Mouse (Mus musculus) cerebellum, postnatal 36 days (tissue): Measurements from ENCODE around the gene Park7.

Source experiments
- DNase-seq, 2 experiments: peaks; one replicate each; pipeline ENCODE4 v3.0.0; 2021 to 2022; ENCODE audit warnings: mixed read lengths in 2 of 2

The Park7 gene

GRCm38 (mm10) chr4:150914290-150914733, at the start of gene Park7, which contains the start of gene Tnfrsf9:
Gene Park7, minus strand, starts transcription at chr4:150914437.
Gene Tnfrsf9, plus strand, starts transcription at chr4:150914562.
- peak; percentile 97 to 98 for DNase-seq

DNA sequence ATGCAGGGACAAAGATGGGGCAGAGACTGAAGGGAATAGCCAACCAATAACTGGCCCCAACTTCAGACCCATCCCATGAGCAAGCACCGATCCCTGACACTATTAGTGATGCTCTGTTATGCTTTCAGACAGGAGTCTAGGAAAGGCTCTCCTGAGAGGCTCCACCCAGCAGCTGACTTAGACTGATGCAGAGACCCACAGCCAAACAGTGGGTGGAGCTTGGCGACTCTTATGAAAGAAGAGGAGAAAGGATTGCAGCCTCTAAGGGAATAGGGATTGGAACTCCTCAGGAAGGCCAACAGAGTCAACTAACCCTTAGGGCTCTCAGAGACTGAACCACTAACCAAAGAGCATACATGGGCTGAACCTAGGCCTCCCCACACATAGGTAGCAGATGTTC, 49.5 kb upstream of the Park7 start:
- DNase-seq, result no peak

DNA sequence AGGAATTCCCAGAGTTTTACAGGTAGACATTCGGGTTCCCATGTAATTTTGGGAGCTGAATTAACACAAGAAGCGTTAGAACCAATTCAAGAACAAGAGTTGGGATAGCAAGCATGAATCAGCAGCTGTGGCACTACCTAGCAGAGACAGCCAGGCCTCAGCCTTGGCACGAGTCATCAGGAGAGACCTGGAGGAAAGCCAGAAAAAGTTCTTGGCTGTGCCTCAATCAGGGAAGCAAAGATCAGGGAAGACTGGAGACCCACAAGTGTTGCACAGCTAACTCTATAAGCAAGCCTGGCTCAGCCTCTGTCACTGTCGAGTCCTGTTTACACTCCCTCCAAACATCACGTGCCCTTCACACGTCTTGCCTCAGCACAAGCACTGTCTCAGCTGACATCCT, 48.0 kb upstream of the Park7 start:
- no peak for DNase-seq

- no peak for DNase-seq
Observed at GRCm38 (mm10) chr4:150958536-150958935, 44.3 kb upstream of the Park7 start.

- no peak for DNase-seq
Observed at GRCm38 (mm10) chr4:150957106-150957458, 42.8 kb upstream of the Park7 start.

GRCm38 (mm10) chr4:150956369-150957105, 42.3 kb upstream of the Park7 start:
- DNase-seq, result no peak

- no peak for DNase-seq
Observed at GRCm38 (mm10) chr4:150950972-150951371, 36.7 kb upstream of the Park7 start.

GRCm38 (mm10) chr4:150944707-150945106, 30.5 kb upstream of the Park7 start:
- no peak for DNase-seq

GRCm38 (mm10) chr4:150939991-150940651, 25.9 kb upstream of the Park7 start:
- no peak for DNase-seq

DNA sequence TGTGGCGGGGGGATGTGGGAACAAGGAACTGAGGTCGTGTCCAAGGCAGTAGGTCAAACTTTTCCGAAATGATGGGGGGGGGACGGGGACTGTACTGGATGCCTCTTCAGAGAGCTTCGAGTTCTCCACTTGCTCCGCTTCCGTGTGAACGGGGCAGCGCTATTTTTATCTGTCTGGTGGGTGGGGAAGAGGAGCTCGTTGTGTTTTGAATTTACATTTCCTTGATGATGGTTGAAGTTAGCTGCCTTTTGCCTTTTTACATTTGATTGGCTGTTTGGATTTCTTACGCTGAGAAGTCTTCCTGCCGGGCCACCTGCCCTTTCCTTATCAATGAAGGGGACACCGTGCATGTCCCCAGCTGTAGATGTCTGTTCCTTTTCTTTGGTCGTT, 23.8 kb upstream of the Park7 start:
- no peak for DNase-seq

- DNase-seq, result peak; percentile 58 to 66
Observed at GRCm38 (mm10) chr4:150937293-150938062, 23.2 kb upstream of the Park7 start.

DNA sequence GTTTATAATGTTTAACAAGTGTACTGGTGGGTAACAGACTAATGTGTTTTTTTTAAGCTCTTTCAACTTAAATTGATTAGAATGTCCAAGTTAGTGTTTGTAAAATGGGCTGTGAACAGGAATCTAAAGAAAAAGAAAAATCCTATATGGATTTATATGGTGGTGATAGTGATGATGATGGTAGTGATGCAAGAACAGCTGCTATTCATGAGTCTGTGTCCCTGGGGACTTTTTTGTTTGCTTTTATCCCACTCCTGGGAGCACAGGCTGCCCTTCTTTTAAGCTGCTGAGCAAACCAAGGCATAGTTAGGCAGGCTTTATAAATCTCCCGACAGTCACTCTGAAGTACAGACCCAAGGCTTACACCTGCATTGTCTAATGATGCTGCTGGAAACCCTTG, 19.3 kb upstream of the Park7 start:
- no peak for DNase-seq

DNA sequence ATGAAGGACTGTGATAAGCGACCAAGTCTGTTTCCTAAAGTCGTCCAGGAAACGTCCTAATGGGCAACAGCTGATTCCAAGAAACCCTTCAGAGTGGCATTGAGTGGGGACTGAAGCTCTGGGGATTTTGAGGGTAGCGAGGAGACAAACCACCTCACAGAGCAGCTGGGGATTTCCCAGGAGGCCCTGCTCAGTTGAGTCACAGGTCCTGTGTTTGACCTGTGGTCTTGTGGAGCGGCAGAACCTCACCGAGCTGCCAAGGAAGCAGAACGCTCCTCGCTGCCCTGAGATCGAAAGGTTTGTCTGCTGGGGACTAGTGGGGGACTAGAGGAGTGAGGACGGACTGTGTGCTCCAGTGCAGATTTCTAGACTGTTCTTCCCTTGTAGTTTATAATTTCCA, 13.6 kb upstream of the Park7 start:
- no peak for DNase-seq

- no peak for DNase-seq
Observed at GRCm38 (mm10) chr4:150926924-150927705, 12.9 kb upstream of the Park7 start.

GRCm38 (mm10) chr4:150925923-150926322, 11.7 kb upstream of the Park7 start:
- no peak for DNase-seq

DNA sequence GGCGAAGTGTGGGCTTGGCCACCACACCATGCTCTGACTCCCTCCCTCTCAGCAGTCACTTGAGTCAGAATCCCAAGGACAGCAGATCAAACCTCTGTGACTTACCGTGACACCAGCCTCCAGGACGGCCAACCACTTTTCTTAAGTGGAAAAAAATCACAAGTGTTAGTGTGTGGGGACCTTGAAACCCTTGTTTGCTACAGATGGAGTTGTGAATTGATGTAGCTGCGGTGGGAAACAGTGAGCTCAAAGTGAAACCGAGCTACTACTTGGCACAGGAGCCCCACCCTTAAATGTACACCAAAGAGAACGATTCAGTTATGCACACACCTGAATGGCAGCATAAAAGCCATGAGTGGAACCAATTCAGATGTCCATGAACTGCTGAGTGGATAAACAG, 10.7 kb upstream of the Park7 start:
- no peak for DNase-seq

- no peak for DNase-seq
Observed at GRCm38 (mm10) chr4:150924308-150924707, 10.1 kb upstream of the Park7 start.

DNA sequence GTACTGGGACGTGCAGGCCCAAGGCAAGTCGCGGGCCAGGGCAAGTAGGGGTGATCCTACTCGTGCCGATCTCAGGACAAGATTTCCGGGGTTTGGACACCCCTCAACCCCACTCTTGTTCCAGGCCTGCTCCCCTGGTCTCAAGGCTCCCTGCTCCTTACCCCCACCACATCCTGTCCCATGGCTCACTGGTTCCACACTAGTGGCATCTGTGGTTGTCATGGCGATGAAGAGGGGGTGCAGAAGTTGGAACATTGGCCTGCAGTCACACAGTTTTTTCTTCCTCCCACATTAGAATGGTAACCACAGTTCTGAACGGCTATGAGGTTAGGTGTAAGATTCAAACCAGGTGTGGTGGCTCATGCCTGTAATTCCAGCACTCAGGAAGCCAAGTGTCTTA, 7.0 kb upstream of the Park7 start:
- DNase-seq, result no peak

DNA sequence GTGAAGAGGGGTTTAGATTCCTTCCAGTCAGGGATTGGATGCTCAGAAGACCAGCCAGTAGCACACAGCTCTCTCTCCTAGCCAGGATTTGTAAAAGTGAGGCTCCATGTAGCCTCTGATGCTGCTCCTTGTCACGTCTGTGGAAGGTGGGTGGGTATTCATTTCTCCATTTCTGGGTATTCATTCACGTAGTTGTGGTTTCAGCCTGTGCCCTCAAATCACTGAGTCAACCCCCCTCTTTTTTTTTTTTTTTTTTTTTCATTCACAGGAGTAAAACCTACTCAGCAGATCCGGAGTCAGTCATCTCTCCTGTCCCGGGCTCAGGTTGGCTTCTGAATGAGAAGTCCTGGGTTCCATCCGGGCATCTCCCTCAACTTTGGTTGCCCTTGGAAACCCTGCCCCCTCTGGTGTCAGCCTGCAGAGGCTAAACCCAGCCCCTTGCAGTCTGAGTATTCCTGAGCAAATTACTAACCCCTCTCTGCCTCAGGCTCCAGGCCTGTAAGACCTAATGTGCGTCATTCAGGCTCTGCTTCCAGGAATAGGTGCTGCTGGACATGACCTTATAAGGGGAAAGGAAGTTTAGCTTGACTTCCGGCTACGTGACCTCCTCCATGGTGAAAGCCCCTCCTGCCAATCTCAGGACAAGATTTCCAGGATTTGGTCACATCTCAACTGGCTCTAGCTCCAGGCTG, 3.2 kb upstream of the Park7 start:
- no peak for DNase-seq

GRCm38 (mm10) chr4:150915181-150915906, 1.1 kb upstream of the Park7 start:
- no peak for DNase-seq

DNA sequence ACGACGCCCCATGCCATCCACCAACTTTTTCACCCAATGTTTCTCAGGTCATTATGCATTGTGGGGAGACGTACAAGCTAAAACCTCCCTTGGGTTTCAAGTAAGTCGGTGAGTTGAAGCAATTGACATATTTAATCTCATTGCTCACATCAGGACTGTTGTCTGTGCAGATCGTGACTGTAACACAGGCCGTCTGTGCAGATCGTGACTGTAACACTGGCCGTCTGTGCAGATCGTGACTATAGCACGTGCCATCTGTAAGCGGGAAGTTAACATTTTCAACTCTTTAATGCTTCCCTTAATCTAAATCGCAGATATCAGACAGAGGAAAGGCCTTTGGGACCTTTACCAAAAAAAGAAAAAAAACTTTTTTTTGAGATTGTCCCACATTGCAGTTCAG, 494 bp downstream of the Park7 start:
- DNase-seq, result no peak
